Mouse (Mus musculus) telencephalon, adult 2 months (tissue): ENCODE data around the gene Pafah2.
A peak's percentile ranks its signal among the peaks of the same experiment; 100 is the strongest.

Experiments
- DNase-seq: peaks from one replicate; pipeline ENCODE4 v3.0.0-alpha.2; 2011; ENCODE audit warnings: low read depth, low spot score

Pafah2 gene

GRCm38 (mm10) chr4:134423949-134424348, 27.8 kb downstream of the Pafah2 start:
- DNase-seq: no peak

- DNase-seq: no peak
Measured at GRCm38 (mm10) chr4:134425088-134425487, 29.0 kb downstream of the Pafah2 start.

GRCm38 (mm10) chr4:134430381-134431004, 34.4 kb downstream of the Pafah2 start:
- peak; percentile 98 for DNase-seq

- DNase-seq: no peak
Measured at GRCm38 (mm10) chr4:134432686-134433360, 36.7 kb downstream of the Pafah2 start.

- no peak for DNase-seq
Measured at GRCm38 (mm10) chr4:134436185-134436584, 40.1 kb downstream of the Pafah2 start.

GRCm38 (mm10) chr4:134436659-134437058, 40.5 kb downstream of the Pafah2 start:
- no peak for DNase-seq

- no peak for DNase-seq
Measured at GRCm38 (mm10) chr4:134439119-134439518, 43.0 kb downstream of the Pafah2 start.

- DNase-seq: no peak
Measured at GRCm38 (mm10) chr4:134439919-134440318, 43.8 kb downstream of the Pafah2 start.

- no peak for DNase-seq
Measured at GRCm38 (mm10) chr4:134442216-134442615, 46.1 kb downstream of the Pafah2 start.

- DNase-seq: no peak
Measured at GRCm38 (mm10) chr4:134443589-134443988, 47.5 kb downstream of the Pafah2 start.

GRCm38 (mm10) chr4:134444949-134445348, 48.8 kb downstream of the Pafah2 start:
- DNase-seq: peak; percentile 96

- DNase-seq: no peak
Measured at GRCm38 (mm10) chr4:134445489-134445888, 49.4 kb downstream of the Pafah2 start.

- DNase-seq: no peak
Measured at GRCm38 (mm10) chr4:134447966-134448365, 51.8 kb downstream of the Pafah2 start.

GRCm38 (mm10) chr4:134449595-134450391, 53.7 kb downstream of the Pafah2 start:
- DNase-seq: no peak

- no peak for DNase-seq
Measured at GRCm38 (mm10) chr4:134450392-134451195, 54.5 kb downstream of the Pafah2 start.

GRCm38 (mm10) chr4:134451484-134451883, 55.4 kb downstream of the Pafah2 start:
- no peak for DNase-seq

- no peak for DNase-seq
Measured at GRCm38 (mm10) chr4:134453619-134454400, 57.7 kb downstream of the Pafah2 start.

GRCm38 (mm10) chr4:134455310-134455709, 59.2 kb downstream of the Pafah2 start:
- DNase-seq: no peak

- DNase-seq: no peak
Measured at GRCm38 (mm10) chr4:134457130-134457825, 61.2 kb downstream of the Pafah2 start.

- no peak for DNase-seq
Measured at GRCm38 (mm10) chr4:134458856-134459255, 62.7 kb downstream of the Pafah2 start.
